Mouse (Mus musculus): Measurements from ENCODE around the gene Hnrnpa0.

Hnrnpa0 gene

DNA sequence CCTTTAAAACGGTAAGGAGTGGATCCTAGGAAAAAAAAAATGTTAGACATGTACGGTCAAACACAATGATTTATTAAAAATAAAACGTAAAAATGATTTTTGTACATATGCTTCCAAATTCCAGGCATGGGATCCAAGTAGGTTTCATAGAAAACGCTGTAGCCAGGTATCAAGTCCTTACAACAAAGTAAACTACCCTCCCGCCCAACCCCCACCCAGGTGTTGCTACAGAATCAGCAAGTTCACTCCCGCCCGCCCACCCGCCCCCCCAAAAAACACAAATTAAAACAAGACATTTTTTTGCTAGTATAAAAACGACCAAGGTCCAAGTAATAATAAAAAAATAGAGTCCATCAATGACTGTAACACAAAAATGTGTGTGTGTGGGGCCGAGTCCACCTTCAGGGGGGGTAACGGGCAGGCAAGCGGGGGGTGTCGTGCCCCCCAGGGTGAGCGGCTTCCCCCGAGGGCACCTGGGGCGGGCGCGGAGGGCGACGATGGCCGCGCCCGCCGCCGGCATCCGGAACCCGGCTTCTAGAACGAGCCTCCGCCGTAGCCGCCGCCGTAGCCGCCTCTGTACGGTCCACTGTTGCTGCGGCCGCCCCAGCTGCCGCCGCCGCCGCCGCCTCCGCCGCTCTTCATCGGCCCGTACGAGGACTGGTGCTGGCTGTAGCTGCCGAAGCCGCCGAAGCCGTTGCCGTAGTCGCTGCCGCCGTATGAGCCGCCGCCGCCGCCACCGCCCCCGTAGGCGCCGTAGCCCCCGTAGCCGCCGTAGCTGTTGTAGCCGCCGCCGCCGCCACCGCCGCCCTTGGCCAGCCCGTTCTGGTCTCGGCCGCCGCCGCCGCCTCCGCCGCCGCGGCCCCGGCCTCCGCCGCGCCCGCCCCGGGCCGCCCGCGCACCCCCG is 1.2 kb downstream of the Hnrnpa0 start:
- peak; percentile 38 for DNase-seq

DNA sequence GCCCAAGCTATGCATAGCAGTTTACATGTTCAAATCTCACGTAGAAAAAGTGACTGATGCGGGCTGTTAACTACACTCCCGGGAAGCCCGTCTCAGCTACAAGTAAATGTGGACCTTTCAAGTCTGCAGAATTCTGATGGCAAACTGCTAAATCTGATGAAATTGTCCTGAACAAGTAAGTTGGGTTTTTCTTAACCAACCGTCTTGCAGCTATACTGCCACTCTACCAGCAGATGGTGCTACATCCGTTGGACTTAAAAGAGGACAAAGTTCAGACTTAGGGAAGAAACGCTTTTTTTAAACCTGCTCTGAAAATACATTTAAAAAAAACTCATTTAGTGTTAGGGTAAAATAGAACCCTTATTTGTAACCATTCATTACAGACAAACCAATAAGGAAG is 2.2 kb downstream of the Hnrnpa0 start:
- DNase-seq, result no peak

DNA sequence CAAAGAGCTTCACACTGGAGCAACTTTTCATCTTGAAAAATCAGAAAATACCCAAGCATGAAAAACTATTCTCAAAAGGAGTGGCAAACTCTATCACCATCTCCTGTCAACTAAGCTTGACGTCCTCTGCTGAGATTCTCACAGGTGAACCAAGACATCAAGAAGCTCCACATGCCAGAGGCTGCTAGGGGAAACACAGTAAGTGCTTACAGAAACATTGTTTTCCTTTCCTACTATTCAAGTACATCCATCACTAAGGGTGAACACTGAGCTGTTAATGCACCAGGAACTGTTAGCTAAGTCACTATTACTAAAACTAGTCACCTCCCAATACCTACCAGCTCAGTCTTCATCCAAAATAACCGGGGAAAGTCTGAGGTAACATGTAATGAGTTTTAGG is 3.4 kb downstream of the Hnrnpa0 start:
- no peak for DNase-seq

DNA sequence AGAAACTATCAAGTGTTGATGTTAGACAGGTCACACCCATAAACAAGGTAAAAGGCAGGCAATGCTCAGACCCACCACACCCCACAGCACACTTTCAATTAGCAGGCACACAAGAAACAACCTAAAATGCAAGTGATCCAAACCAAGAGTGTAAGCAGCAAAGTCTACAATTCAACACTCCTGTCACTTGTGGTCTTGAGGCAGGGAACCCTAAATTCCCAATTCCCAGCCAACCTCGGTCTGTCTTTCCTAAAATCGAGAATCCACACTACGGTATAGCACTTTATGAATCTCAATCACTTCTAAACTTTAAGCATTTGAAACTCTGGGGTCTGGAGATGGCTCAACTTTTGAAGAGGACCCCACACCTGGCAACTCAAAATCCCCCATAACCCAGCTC is 4.1 kb downstream of the Hnrnpa0 start:
- DNase-seq, result no peak

DNA sequence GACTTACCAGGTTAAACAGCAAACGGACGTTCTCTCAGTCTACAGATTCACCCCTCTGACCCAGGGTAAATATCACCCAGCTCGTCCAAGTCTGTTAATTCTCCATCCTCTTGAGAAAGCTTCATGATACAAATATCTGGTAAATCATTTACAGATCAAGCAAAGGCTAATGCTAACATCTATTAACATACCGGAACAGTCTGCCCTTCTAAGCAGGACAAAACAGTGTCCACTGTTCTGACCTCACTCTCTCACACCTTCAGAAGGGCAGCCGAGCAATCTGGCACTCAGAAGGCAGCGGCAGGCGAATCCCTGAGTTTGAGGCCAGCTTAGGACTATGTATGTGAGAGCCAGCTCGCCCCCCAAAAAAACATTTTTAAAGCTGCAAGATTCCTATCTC is 5.0 kb downstream of the Hnrnpa0 start:
- DNase-seq, result no peak

DNA sequence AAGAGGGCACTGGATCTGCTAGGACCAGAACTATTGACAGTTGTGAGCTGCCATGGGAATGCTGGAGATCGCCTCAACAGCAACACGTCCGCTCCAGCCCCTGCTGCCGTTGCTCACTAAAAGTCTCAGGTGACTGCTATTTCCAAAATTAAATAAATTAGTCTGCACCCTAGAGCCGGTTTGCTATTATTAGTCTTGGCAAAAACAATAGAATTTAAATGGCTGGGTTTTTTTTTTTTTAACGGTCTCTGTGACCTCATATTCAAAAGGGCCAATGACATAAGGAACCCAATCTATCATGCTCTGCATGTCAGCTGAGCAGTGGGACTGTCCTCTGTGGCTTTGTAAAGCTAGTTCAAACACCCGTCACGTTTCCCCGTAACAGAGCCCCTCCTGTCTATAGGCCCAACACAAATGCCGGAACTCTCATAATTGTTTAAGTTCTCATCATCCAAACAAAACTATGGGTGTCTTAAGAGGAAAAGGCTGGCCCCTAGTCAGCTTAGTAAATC is 5.5 kb downstream of the Hnrnpa0 start:
- DNase-seq, result no peak

DNA sequence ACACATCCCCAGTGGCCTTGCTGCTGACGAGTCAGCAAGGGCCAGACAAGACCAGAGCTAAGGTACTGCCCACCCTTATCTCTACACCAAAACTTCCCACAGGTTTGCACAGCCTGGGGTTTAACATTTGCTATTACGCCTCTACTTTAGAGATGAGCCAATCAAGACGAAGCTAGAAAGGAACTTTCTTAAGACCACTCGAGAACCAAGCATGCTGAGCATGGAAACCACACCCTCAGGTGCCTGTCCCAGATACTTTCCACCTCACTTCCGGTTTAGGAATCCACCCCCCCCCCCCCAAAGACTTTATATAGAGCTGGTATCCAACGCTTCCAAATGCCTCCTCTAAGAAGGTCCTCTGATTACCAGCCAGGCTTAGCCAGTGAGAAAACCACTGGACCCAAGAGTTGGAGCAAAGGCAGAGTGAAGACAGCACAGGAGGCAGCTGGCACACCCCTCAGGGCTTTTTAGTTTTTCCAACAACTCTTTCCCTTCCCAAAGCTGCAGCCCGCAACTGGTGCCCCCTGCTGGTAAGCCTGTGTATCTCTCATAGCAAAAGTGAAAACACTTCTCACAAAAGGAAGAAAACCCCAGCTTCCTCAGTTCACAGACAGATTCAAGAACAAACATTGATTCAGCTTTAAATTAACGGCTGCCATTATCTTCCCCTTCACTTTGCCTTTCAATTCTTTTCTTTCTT is 10.9 kb downstream of the Hnrnpa0 start:
- DNase-seq, result peak; percentile 67

DNA sequence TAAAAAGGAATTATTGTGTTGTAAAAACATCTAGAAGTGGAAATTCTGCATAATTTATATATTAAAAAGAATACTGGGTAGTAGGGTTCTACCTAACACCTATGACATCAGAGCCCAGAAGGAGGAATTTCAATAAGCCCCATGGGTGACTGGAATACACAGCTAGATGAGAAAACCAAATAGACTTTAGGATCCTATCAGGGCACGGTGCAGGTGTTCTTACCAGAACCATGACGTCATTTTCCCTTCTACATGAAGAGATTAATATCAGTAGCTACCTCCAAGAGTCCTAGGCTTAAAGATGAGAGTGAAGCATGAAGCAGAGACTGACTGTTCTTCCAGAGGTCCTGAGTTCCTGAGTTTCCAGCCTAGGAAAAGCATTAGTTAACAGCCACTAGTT is 11.6 kb downstream of the Hnrnpa0 start:
- DNase-seq, result no peak

DNA sequence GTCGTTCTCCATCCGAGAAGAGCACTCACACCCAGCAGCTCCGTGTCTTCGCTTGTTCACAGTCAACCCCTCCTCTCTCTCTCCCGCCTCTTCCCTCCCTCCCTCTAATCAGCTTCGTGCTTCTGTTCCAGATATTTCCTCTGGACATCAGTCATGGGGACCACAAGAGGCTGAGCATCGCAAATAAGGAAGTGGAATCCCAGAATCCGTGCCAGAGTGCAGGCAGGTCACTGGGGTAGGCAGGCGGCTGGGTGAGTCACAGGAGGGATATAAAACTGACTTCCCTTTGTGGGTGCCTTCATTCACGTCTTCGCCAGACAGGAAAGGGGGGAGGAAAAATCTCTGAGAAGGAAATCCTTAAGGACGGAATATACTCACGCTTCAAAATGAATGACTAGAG is 13.1 kb downstream of the Hnrnpa0 start:
- no peak for DNase-seq

DNA sequence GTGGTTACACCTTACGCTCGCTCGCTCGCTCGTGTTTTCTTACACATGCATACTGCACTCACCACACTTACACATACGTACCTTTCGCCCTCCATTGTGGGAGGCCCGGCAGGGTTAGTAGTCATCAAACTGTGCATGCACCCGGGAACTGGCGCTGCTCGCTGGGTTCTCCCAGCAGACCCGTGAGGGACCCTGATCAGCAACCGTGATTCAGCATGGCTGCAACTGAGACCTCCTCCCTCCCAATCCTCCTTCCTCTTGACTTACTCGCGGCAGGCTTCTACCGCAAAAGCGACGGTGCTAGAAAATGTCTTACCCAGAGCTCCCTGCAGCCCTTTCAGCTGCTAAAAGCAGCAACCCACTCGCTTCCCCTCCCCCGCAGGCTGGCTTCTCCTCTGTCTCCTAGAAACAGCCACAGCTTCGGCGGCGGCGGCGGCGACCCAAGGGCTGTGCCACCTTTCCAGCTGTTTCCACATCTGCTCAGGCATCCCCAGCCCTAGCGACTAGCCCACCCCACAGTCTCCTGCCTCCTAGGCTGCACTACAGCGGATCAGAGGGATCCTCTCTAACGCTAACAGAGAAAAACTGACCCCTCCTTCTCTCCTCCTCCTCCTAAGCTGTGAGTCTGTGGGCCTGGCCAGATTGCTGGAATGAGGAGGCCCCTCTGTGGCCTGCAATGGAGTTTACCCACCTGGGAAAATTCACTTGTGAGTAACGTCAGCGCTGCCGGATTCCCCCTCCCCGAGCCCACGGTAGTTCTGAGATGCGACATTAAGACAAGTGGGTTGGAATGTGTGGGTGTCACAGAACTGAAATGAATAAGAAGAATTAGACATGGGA is 15.1 kb downstream of the Hnrnpa0 start, which contains the start of gene Klhl3:
TSS of gene Klhl3 (minus strand) at position 532 of the 840 bp plus-strand sequence.
- DNase-seq, result peak; percentile 84

DNA sequence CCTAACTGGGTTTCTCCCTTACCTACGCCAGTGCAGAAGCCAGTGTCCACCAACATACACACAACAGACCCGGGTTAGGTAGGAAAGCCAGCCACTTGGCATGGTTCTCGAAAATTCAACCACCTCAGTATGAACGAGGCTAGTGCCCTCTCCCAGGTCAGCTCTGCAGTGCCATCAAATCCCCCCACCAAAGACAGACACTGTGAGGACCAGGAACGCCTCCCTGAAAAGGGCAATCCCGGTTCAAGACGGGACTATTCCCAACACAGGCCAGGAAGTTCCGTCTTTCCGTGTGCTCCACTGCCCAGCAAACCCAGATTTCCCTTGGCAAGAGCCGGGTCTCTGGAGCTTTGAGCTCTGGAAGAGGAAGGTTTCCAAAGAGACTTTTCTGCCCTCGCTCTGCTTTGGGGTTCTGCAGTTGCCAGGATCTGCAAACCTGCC is 15.7 kb downstream of the Hnrnpa0 start:
- DNase-seq, result peak; percentile 19

DNA sequence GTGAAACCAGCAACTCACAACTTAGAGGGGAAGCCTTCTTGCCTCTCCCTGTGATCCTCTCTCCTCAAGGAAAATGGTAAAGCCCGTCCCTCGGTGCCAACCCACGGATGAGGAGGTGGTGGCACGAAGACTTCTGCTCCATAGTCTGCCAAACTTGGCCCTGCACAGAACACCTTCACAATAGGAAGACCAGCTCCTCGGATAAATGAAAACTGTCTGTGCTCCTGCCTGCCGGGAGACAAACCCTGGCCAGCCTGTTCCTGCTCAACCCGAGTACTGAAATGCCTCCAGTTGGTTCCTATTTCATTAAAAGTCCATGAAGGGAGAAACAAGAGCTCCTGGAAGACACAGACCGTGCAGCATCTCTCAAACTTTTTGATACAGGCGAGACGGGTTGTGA is 16.2 kb downstream of the Hnrnpa0 start:
- DNase-seq, result no peak

DNA sequence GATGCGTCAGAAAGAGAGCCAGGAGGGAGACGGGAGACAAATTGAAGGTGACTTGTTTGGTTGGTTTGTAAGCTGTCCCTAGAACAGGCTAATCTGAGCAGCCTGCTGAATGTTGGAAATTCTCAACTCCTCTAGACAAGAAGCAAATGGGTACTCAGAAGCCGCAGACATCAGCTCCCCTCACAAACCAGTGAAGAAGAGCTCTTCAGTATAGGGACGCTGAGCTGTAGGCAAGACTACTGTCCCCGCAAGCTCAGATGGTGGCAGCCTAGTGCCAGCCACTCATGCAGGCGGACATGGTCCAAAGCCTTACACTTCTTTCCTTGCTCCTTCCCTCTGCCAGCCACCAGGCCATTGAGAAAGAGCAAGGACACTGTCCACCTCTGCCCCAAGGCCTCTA is 17.1 kb downstream of the Hnrnpa0 start:
- DNase-seq, result no peak

DNA sequence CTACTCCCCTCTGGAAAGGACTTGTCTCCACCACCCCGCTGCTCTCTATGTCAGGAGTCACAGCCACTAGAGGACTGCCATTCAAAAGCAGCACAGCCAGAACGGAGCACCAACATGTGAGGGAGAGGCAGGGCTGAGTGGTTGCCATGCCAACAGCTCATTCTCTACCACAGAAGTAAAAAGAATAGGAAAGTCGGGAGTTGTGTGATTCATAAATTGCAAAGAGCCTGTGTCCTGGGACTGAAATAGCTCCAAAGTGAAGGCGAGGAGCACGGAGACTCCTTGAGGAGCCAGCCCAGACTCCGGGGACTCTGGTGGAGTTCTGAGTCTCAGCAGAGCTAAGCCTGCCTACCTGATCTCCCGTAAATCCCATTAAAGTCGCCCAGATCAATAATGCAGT is 37.7 kb downstream of the Hnrnpa0 start:
- DNase-seq, result peak; percentile 56

DNA sequence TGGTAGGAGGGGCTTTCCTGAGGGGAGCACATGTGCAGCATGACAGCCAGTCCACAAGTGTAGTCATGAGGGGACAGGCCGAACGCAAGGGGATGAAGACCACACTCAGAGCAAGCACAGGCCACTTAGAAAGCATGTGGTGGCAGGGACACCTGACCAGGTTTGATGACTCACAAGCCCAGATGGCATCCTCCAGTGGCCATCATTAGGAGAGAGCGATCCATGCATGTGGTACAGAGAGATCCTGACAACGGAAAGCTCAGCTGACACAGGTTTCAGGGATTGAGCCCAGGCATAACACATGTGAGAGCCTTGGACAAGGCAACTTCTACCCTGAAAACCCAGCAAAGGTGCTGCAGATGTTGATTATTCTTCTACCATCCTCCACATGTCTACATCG is 44.0 kb downstream of the Hnrnpa0 start:
- no peak for DNase-seq

DNA sequence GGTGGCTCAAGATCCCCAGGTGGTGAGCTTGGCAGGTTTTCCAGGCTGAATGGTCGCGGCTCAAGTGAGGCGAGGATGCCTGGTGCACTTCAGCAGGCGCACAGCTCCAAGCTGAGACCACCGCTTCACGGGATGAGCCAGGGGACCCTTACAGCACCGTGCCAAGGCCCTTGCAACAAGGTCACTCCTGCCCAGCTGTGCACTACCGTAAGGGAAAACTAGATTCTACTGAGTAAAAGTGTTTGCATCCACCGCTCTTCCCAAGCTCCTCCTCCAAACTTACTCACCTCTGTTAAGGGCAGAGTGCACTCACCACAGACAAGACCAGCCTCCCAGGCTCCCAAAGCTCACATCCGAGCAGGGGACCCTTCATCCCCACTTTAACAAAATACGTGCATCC is 44.8 kb downstream of the Hnrnpa0 start:
- no peak for DNase-seq

DNA sequence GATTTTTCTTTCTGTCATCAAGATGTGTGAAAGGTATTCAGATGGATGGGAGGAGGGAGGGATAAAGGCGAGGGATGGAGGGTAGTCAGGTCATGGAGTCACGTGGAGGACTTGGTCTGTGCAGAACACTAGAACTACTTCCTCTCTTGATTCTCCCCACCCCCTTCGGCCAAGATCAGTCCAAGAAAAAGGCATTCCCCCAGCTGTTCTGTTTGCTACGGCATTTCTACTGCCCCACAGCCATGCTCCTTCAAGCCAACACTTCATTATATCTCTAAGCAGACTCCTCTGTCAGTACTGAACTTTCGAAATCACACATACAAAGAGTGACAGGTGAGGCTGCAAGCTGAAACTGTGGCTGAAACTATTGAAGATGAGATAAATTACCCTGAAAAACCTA is 45.3 kb downstream of the Hnrnpa0 start:
- no peak for DNase-seq

DNA sequence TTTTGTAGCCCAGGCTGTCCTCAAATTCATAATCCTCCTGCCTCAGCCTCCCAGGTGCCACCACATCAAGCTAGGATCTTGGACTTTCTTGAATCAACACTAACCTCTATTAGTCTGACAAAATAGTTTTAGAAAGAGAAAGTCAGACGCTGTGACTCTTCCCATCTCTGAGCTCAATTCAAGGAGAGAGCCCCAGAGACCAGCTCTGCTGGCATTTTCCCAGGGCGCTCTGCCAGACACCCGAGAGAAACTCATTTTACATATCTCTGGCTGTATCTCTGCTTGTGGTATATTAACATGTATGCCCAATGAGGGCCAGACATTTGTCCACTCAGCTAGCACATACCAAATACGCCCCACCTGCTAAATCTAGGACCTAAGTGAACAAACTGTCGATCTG is 50.0 kb downstream of the Hnrnpa0 start:
- DNase-seq, result no peak

Measured in right cerebral cortex, postnatal 4 days (tissue).